Comparison of ENCODE assay signal across 16 mouse cellular contexts in the genomic region with DNA sequence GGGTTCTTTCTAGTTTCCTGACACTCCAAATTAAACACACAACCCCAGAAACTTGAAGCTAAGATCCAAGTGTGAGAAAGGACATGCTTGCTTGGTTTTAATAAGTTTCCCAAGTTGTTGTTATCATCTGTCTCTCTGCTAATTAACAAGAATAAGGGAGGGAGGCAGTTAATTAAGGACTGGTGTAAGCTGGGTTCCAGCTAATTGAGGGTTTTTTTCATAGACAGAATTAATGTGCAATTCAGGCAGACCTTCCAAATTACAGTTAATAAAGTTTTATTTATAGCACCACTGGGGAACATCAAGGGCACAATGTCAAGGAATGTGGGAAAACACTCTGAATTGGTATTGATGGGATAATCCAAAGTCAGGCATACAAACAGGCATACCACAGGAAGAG.
"Had no signal": no experiment of that assay in that cellular context is flagged by ENCODE, and none has a peak within 500 bp of the region (broad histone marks: within the 10 kb centered on the region; RNA-seq: fewer than 3 reads in every experiment).

No protein-coding gene starts in this region.

- DNase-seq: lung, adult 18-20 months; lung, embryonic 14.5 days; lung, postnatal 10 days; lung, postnatal 4 days; midbrain, embryonic 14.5 days; retina, postnatal 1 day; right cerebral cortex, adult 18-20 months; right cerebral cortex, postnatal 25 days; right cerebral cortex, postnatal 4 days; spleen, adult 18-20 months had no signal

- H3K9ac ChIP-seq: lung, embryonic 14.5 days; midbrain, embryonic 12.5 days; neural tube, embryonic 13.5 days; neural tube, embryonic 15.5 days had no signal

- H3K27ac ChIP-seq: midbrain, embryonic 12.5 days; neural tube, embryonic 15.5 days had no signal

- H3K4me2 ChIP-seq: lung, embryonic 14.5 days; midbrain, embryonic 12.5 days; neural tube, embryonic 13.5 days; neural tube, embryonic 15.5 days had no signal

- ATAC-seq: midbrain, embryonic 16.5 days had no signal

- H3K9me3 ChIP-seq: midbrain, embryonic 10.5 days; midbrain, embryonic 12.5 days; neural tube, embryonic 13.5 days; neural tube, embryonic 15.5 days had no signal

- H3K4me3 ChIP-seq: midbrain, embryonic 10.5 days; midbrain, embryonic 12.5 days; myocyte; neural tube, embryonic 13.5 days; neural tube, embryonic 15.5 days had no signal

- H3K27me3 ChIP-seq: midbrain, embryonic 12.5 days; neural tube, embryonic 13.5 days; neural tube, embryonic 15.5 days had no signal
